Mouse (Mus musculus) heart, postnatal 0 days (tissue): ENCODE data around the gene Zbp1. TPM values are rescaled to one million over a fixed set of nuclear protein-coding genes. Genes with fewer than 3 reads are reported as not detected.

Source experiments
- ATAC-seq: fragments of 200-750 bp; cut with Nextera tagmentation; 2 replicates; pipeline ENCODE4 v1.8.0; 2017; ENCODE audit warnings: low read depth, moderate number of reproducible peaks, moderate library complexity; ENCODE audit not compliant: insufficient read depth
- DNase-seq: peaks from one replicate; pipeline ENCODE4 v3.0.0-alpha.2; 2016; ENCODE audit warnings: low spot score
- H3K27ac ChIP-seq: fragments of 300-500 bp; sonication (generic); 2 replicates; pipeline ENCODE4 v1.5.1; 2014; ENCODE audit warnings: low read depth, mild to moderate bottlenecking
- H3K27me3 ChIP-seq: fragments of 300-500 bp; sonication (generic); 2 replicates; pipeline ENCODE4 v1.6.1; 2014; ENCODE audit warnings: low read length, mixed read lengths; ENCODE audit not compliant: control insufficient read depth, insufficient read depth
- H3K36me3 ChIP-seq: fragments of 300-500 bp; sonication (generic); replicated peaks from 2 replicates; pipeline ENCODE4 v1.6.1; 2014; ENCODE audit warnings: low read length, mixed read lengths; ENCODE audit not compliant: control insufficient read depth, insufficient read depth
- H3K4me1 ChIP-seq: fragments of 300-500 bp; sonication (generic); 2 replicates; pipeline ENCODE4 v1.6.1; 2014; ENCODE audit warnings: antibody characterized with exemption; ENCODE audit not compliant: control insufficient read depth, insufficient read depth
- H3K4me2 ChIP-seq: fragments of 300-500 bp; sonication (generic); 2 replicates; pipeline ENCODE4 v1.6.1; 2014; ENCODE audit warnings: low read depth, mild to moderate bottlenecking, low read length, moderate library complexity
- H3K4me3 ChIP-seq: fragments of 300-500 bp; sonication (generic); 2 replicates; pipeline ENCODE4 v1.5.1; 2014; ENCODE audit warnings: low read depth, low read length
- H3K9ac ChIP-seq: fragments of 300-500 bp; sonication (generic); replicated peaks from 2 replicates; pipeline ENCODE4 v1.6.1; 2014; ENCODE audit warnings: low read depth, low read length, mixed read lengths
- H3K9me3 ChIP-seq: fragments of 300-500 bp; sonication (generic); replicated peaks from 2 replicates; pipeline ENCODE4 v1.6.1; 2016; ENCODE audit warnings: low read length; ENCODE audit not compliant: control insufficient read depth
- CTCF ChIP-seq: IDR thresholded peaks from 2 replicates; pipeline ENCODE4 v1.5.1; 2016; ENCODE audit warnings: antibody characterized with exemption, control low read depth, low read depth
- EP300 ChIP-seq: IDR thresholded peaks from 2 replicates; pipeline ENCODE4 v1.6.1; 2016; ENCODE audit warnings: antibody characterized with exemption, low read depth
- WGBS: fragments of 180-500 bp; shearing (Covaris S2); extraction: QIAGEN DNeasy Blood & Tissue Kit; methylation state at CpG from one replicate; pipeline ENCODE4 v1.1.7; 2014; 5-methylcytosine and 5-hydroxymethylcytosine counted together
- polyA plus RNA-seq: library from polyadenylated mRNA; unstranded; fragments of >200 nt; fragmentation: Nextera tagmentation; extraction: Ambion mirVana; gene quantifications from 2 replicates; pipeline ENCODE4 v1.2.1, GENCODE M21; 2015
- total RNA-seq: library from RNA; depleted of rRNA; stranded (reverse); fragments of >200 nt; gene quantifications from 2 replicates; pipeline ENCODE4 v1.2.3, GENCODE M21; 2014; ENCODE audit warnings: low replicate concordance

Zbp1 gene
- total and polyA plus RNA-seq, 2 experiments from 2014 or later, result 1.1 to 3.1 TPM

GRCm38 (mm10) chr2:173209091-173209815 is 9.5 kb downstream of the Zbp1 start:
- Histone ChIP-seq H3K9me3 (0 out of 2 replicates have a peak, but pooled peaks cover 4% of the 10 kb centered on the region), H3K4me2 (no peak overlapping the region), H3K36me3 (no peaks in the 10 kb centered on the region), H3K27ac (no peak overlapping the region), H3K27me3 (no peaks in the 10 kb centered on the region), H3K4me3 (no peak overlapping the region), H3K9ac (no peak overlapping the region), H3K4me1 (no peaks in the 10 kb centered on the region)
- no peak for DNase-seq
- no peak for ATAC-seq
- TF ChIP-seq EP300 (no peak), CTCF (no peak)
- 83% methylated on average over 7 of the region's 7 CpGs for WGBS

- no peak for DNase-seq
- no peaks in the 10 kb centered on the region for H3K4me1 ChIP-seq
- no peaks in the 10 kb centered on the region for H3K36me3 ChIP-seq
- WGBS, result 91% methylated on average over 3 of the region's 3 CpGs
- H3K27ac ChIP-seq, result no peak overlapping the region
- 0 out of 2 replicates have a peak, but pooled peaks cover 4% of the 10 kb centered on the region for H3K27me3 ChIP-seq
- H3K9me3 ChIP-seq, result no peaks in the 10 kb centered on the region
- H3K4me2 ChIP-seq, result no peak overlapping the region
- TF ChIP-seq EP300, result no peak
- TF ChIP-seq CTCF, result no peak
- ATAC-seq, result no peak
- H3K4me3 ChIP-seq, result no peak overlapping the region
- no peak overlapping the region for H3K9ac ChIP-seq
Observed at GRCm38 (mm10) chr2:173207051-173207450, 11.7 kb downstream of the Zbp1 start.

GRCm38 (mm10) chr2:173205563-173206099 is 13.1 kb downstream of the Zbp1 start:
- WGBS, result 90% methylated on average over 14 of the region's 14 CpGs
- Histone ChIP-seq H3K4me1 (no peaks in the 10 kb centered on the region), H3K36me3 (no peaks in the 10 kb centered on the region)

GRCm38 (mm10) chr2:173204671-173205070 is 14.1 kb downstream of the Zbp1 start:
- TF ChIP-seq EP300 (no peak), CTCF (no peak)
- ATAC-seq, result no peak
- no peak overlapping the region for H3K4me2 ChIP-seq

More at GRCm38 (mm10) chr2:173205563-173206099, 13.1 kb downstream of the Zbp1 start:
- DNase-seq (no peak), ATAC-seq (no peak)
- 0 out of 2 replicates have a peak, but pooled peaks cover 4% of the 10 kb centered on the region for H3K27me3 ChIP-seq
- no peaks in the 10 kb centered on the region for H3K9me3 ChIP-seq
- H3K4me2 ChIP-seq, result no peak overlapping the region
- H3K4me3 ChIP-seq, result no peak overlapping the region
- TF ChIP-seq EP300, result no peak
- no peak overlapping the region for H3K9ac ChIP-seq
- H3K27ac ChIP-seq, result no peak overlapping the region

GRCm38 (mm10) chr2:173203726-173204125 is 15.0 kb downstream of the Zbp1 start:
- ATAC-seq (no peak), DNase-seq (no peak)
- 0 out of 2 replicates have a peak, but pooled peaks cover 4% of the 10 kb centered on the region for H3K27me3 ChIP-seq
- no peak overlapping the region for H3K4me3 ChIP-seq
- H3K4me2 ChIP-seq, result no peak overlapping the region
- no peaks in the 10 kb centered on the region for H3K4me1 ChIP-seq
- no peaks in the 10 kb centered on the region for H3K9me3 ChIP-seq
- H3K9ac ChIP-seq, result no peak overlapping the region
- no peak for TF ChIP-seq CTCF
- no peak for TF ChIP-seq EP300
- H3K27ac ChIP-seq, result no peak overlapping the region
- no peaks in the 10 kb centered on the region for H3K36me3 ChIP-seq
- 78% methylated on average over 3 of the region's 3 CpGs for WGBS

More at GRCm38 (mm10) chr2:173204671-173205070, 14.1 kb downstream of the Zbp1 start:
- no peak overlapping the region for H3K9ac ChIP-seq
- H3K4me1 ChIP-seq, result no peaks in the 10 kb centered on the region
- DNase-seq, result no peak
- 0 out of 2 replicates have a peak, but pooled peaks cover 4% of the 10 kb centered on the region for H3K27me3 ChIP-seq
- H3K27ac ChIP-seq, result no peak overlapping the region
- 63% methylated on average over 4 of the region's 4 CpGs for WGBS
- no peak overlapping the region for H3K4me3 ChIP-seq
- no peaks in the 10 kb centered on the region for H3K36me3 ChIP-seq
- no peaks in the 10 kb centered on the region for H3K9me3 ChIP-seq
